Mouse (Mus musculus): ENCODE measurements at regions not wholly inside any gene's neighbourhood (a gene's known extent, or its start where the extent isn't known, plus 50 kb on each side); places are given as distances from the start of the nearest gene placed in this dataset.

GRCm38 (mm10) chr10:83946186-83947176, 223.8 kb downstream of the 1500009L16Rik start:
- TF ChIP-seq POLR2A (IDR thresholded peaks at IDR 0.05; ENCODE audit: control insufficient read depth, extremely low read depth, insufficient read depth, low read length, poor library complexity) = no peak
- TF ChIP-seq CTCF (IDR thresholded peaks at IDR 0.05; ENCODE audit: borderline replicate concordance, control insufficient read depth, extremely low read depth, insufficient read depth, low read length, poor library complexity) = no peak
- 28% methylated on average over 11 of the region's 11 CpGs for WGBS
- Histone ChIP-seq H3K36me3 (ENCODE audit: control insufficient read depth, insufficient read depth, low read length) (no peaks in the 10 kb centered on the region), H3K27ac (ENCODE audit: control insufficient read depth, insufficient read depth, low read length) (no peak overlapping the region), H3K4me3 (ENCODE audit: control insufficient read depth, insufficient read depth, low read length) (no peak overlapping the region), H3K27me3 (ENCODE audit: control insufficient read depth, insufficient read depth, low read length) (no peaks in the 10 kb centered on the region), H3K4me1 (replicated peaks; ENCODE audit: control insufficient read depth, insufficient read depth, low read length) (no peaks in the 10 kb centered on the region)
- no peak for DNase-seq

- no peaks in the 10 kb centered on the region for H3K4me1 ChIP-seq (replicated peaks; ENCODE audit: control insufficient read depth, insufficient read depth, low read length)
- H3K36me3 ChIP-seq (ENCODE audit: control insufficient read depth, insufficient read depth, low read length) = no peaks in the 10 kb centered on the region
- no peak overlapping the region for H3K4me3 ChIP-seq (ENCODE audit: control insufficient read depth, insufficient read depth, low read length)
- no peak overlapping the region for H3K27ac ChIP-seq (ENCODE audit: control insufficient read depth, insufficient read depth, low read length)
- no peak for TF ChIP-seq POLR2A (IDR thresholded peaks at IDR 0.05; ENCODE audit: control insufficient read depth, extremely low read depth, insufficient read depth, low read length, poor library complexity)
- no peak for TF ChIP-seq CTCF (IDR thresholded peaks at IDR 0.05; ENCODE audit: borderline replicate concordance, control insufficient read depth, extremely low read depth, insufficient read depth, low read length, poor library complexity)
- H3K27me3 ChIP-seq (ENCODE audit: control insufficient read depth, insufficient read depth, low read length) = no peaks in the 10 kb centered on the region
- DNase-seq = no peak
- WGBS = 95% methylated on average over 18 of the region's 18 CpGs
These were observed 234.6 kb downstream of the 1500009L16Rik start for GRCm38 (mm10) chr10:83957118-83957759.

- H3K4me1 ChIP-seq (replicated peaks; ENCODE audit: control insufficient read depth, insufficient read depth, low read length) = no peaks in the 10 kb centered on the region
- H3K36me3 ChIP-seq (ENCODE audit: control insufficient read depth, insufficient read depth, low read length) = no peaks in the 10 kb centered on the region
- H3K27me3 ChIP-seq (ENCODE audit: control insufficient read depth, insufficient read depth, low read length) = no peaks in the 10 kb centered on the region
- 75% methylated on average over 3 of the region's 3 CpGs for WGBS
- TF ChIP-seq CTCF (IDR thresholded peaks at IDR 0.05; ENCODE audit: borderline replicate concordance, control insufficient read depth, extremely low read depth, insufficient read depth, low read length, poor library complexity) (no peak), POLR2A (IDR thresholded peaks at IDR 0.05; ENCODE audit: control insufficient read depth, extremely low read depth, insufficient read depth, low read length, poor library complexity) (no peak)
- H3K27ac ChIP-seq (ENCODE audit: control insufficient read depth, insufficient read depth, low read length) = no peak overlapping the region
- no peak overlapping the region for H3K4me3 ChIP-seq (ENCODE audit: control insufficient read depth, insufficient read depth, low read length)
- no peak for DNase-seq
These were observed 235.7 kb downstream of the 1500009L16Rik start for GRCm38 (mm10) chr10:83958397-83958796.

- H3K27me3 ChIP-seq (ENCODE audit: control insufficient read depth, insufficient read depth, low read length) = no peaks in the 10 kb centered on the region
- no peaks in the 10 kb centered on the region for H3K36me3 ChIP-seq (ENCODE audit: control insufficient read depth, insufficient read depth, low read length)
- TF ChIP-seq POLR2A (IDR thresholded peaks at IDR 0.05; ENCODE audit: control insufficient read depth, extremely low read depth, insufficient read depth, low read length, poor library complexity) (no peak), CTCF (IDR thresholded peaks at IDR 0.05; ENCODE audit: borderline replicate concordance, control insufficient read depth, extremely low read depth, insufficient read depth, low read length, poor library complexity) (no peak)
- H3K4me1 ChIP-seq (replicated peaks; ENCODE audit: control insufficient read depth, insufficient read depth, low read length) = no peaks in the 10 kb centered on the region
- H3K27ac ChIP-seq (ENCODE audit: control insufficient read depth, insufficient read depth, low read length) = no peak overlapping the region
- 97% methylated on average over 2 of the region's 2 CpGs for WGBS
- DNase-seq = no peak
- H3K4me3 ChIP-seq (ENCODE audit: control insufficient read depth, insufficient read depth, low read length) = no peak overlapping the region
These were observed 236.2 kb downstream of the 1500009L16Rik start for GRCm38 (mm10) chr10:83958826-83959225.

- DNase-seq = no peak
- Histone ChIP-seq H3K27ac (ENCODE audit: control insufficient read depth, insufficient read depth, low read length) (no peak overlapping the region), H3K27me3 (ENCODE audit: control insufficient read depth, insufficient read depth, low read length) (no peaks in the 10 kb centered on the region), H3K4me1 (replicated peaks; ENCODE audit: control insufficient read depth, insufficient read depth, low read length) (no peaks in the 10 kb centered on the region), H3K4me3 (ENCODE audit: control insufficient read depth, insufficient read depth, low read length) (no peak overlapping the region), H3K36me3 (ENCODE audit: control insufficient read depth, insufficient read depth, low read length) (no peaks in the 10 kb centered on the region)
- 92% methylated on average over 12 of the region's 12 CpGs for WGBS
- TF ChIP-seq POLR2A (IDR thresholded peaks at IDR 0.05; ENCODE audit: control insufficient read depth, extremely low read depth, insufficient read depth, low read length, poor library complexity) (no peak), CTCF (IDR thresholded peaks at IDR 0.05; ENCODE audit: borderline replicate concordance, control insufficient read depth, extremely low read depth, insufficient read depth, low read length, poor library complexity) (no peak)
These were observed 240.6 kb downstream of the 1500009L16Rik start for GRCm38 (mm10) chr10:83963232-83963760.

All from thymus, adult 2 months (tissue).